Mouse (Mus musculus): ENCODE measurements around the gene Rhou.

DNA sequence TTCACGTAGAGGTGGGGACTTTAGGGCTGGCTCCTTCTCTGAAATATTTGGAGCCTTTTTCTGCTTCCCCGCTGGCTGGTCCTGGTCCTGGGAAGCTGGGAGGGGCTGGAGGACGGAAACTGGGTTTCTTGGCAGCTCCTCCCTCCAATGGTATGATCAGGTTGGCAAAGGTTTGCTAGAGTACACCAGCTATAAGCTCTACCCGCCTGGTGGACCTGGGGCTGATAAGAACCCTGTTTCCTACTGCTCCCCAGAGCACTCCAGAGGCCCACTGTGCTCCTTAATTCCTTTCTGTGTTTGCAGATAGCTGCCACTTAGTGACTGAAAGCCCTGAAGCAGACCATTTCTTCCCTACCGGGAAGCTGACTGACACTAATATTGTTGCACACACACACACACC lies 21.9 kb downstream of the Rhou start:
- no peak for TF ChIP-seq CTCF (IDR thresholded peaks at IDR 0.05; ENCODE audit: borderline replicate concordance, control insufficient read depth, extremely low read depth, insufficient read depth, low read length, poor library complexity)
- TF ChIP-seq POLR2A (IDR thresholded peaks at IDR 0.05; ENCODE audit: control insufficient read depth, extremely low read depth, insufficient read depth, low read length, poor library complexity), result no peak

All from thymus, adult 2 months (tissue).